ENCODE assay signal across 14 mouse cellular contexts in genomic region chr17:5091934-5092333, GRCm38 (mm10).
A peak's percentile ranks its signal among the peaks of the same experiment; 100 is the strongest.
DNase-seq lines count a peak whose midpoint lies in the region; ATAC-seq lines count a peak whose summit lies in the region.
"Had no signal": no experiment of that assay in that cellular context is flagged by ENCODE, and none has a peak within 500 bp of the region (broad histone marks: within the 10 kb centered on the region; RNA-seq: fewer than 3 reads in every experiment).

No protein-coding gene starts in this region.

- H3K27me3 ChIP-seq in embryonic facial prominence, embryonic 11.5 days (ENCODE audit: control insufficient read depth, insufficient read depth, low read length) = no peaks in the 10 kb centered on the region
- H3K27me3 ChIP-seq: limb, embryonic 13.5 days had no signal

- no peak overlapping the region for H3K4me3 ChIP-seq in embryonic facial prominence, embryonic 11.5 days (ENCODE audit: low read depth, low read length)
- H3K4me3 ChIP-seq: limb, embryonic 13.5 days had no signal

- H3K4me1 ChIP-seq in embryonic facial prominence, embryonic 11.5 days (ENCODE audit: control insufficient read depth, insufficient read depth, low read length) = peaks cover 11% of the 10 kb centered on the region

- intact Hi-C loops in gastrocnemius, postnatal 14 days (cut with DNase I; ENCODE audit: low total_unique reads) = no loop called here

- H3K27ac ChIP-seq in embryonic facial prominence, embryonic 11.5 days (replicated peaks; ENCODE audit: low read depth, low read length) = no peak overlapping the region
- H3K27ac ChIP-seq: limb, embryonic 13.5 days had no signal

- no peaks in the 10 kb centered on the region for H3K9me3 ChIP-seq in embryonic facial prominence, embryonic 11.5 days (replicated peaks; ENCODE audit: control insufficient read depth, low read length)
- H3K9me3 ChIP-seq: limb, embryonic 13.5 days had no signal

- H3K36me3 ChIP-seq in embryonic facial prominence, embryonic 11.5 days (replicated peaks; ENCODE audit: control insufficient read depth, insufficient read depth, low read depth, low read length) = no peaks in the 10 kb centered on the region

- 0 out of 2 replicates have a peak, but pooled peaks have one; percentile 53 for ATAC-seq in embryonic facial prominence, embryonic 11.5 days (replicated peaks; ENCODE audit: insufficient number of reproducible peaks, low FRiP score, low TSS enrichment, low read depth)
- ATAC-seq in megakaryocyte, adult 5-6 weeks (ENCODE audit: poor library complexity, severe bottlenecking) = 0 out of 2 replicates have a peak, but pooled peaks have one; percentile 2
- ATAC-seq: inflammation-experienced regulatory T-cells, adult 6 months had no signal

- peak; percentile 33 for DNase-seq in gastrocnemius, postnatal 14 days
- DNase-seq in gastrocnemius, adult 18-20 months (ENCODE audit: low spot score) = no peak
- peak; percentile 25 for DNase-seq in kidney, postnatal 10 days
- no peak for DNase-seq in kidney, adult 18-20 months
- no peak for DNase-seq in embryonic facial prominence, embryonic 11.5 days (ENCODE audit: low spot score)
- no peak for DNase-seq in layer of hippocampus, adult 8-10 months (ENCODE audit: low spot score in 2 of 2)
- no peak for DNase-seq in heart, adult 9 months (ENCODE audit: low spot score in 2 of 2)
- DNase-seq: cerebellum, postnatal 14 days; layer of hippocampus, adult 9-11 months; lung, postnatal 4 days; right cerebral cortex, postnatal 14 days had no signal

- no peak overlapping the region for H3K9ac ChIP-seq in embryonic facial prominence, embryonic 11.5 days (replicated peaks; ENCODE audit: low read length)
- H3K9ac ChIP-seq: limb, embryonic 13.5 days had no signal

- 60% methylated on average over 10 of the region's 10 CpGs for WGBS in embryonic facial prominence, embryonic 11.5 days

- no peak overlapping the region for H3K4me2 ChIP-seq in embryonic facial prominence, embryonic 11.5 days (ENCODE audit: low read depth, low read length)
- H3K4me2 ChIP-seq: limb, embryonic 13.5 days had no signal

Comparison
In these comparisons a context has a peak if more than half of its experiments do, and no peak if none do; other contexts are left out.
1. DNase-seq: peak in gastrocnemius, postnatal 14 days (single experiment) and kidney, postnatal 10 days (single experiment); none in gastrocnemius, adult 18-20 months (single experiment), kidney, adult 18-20 months (single experiment), embryonic facial prominence, embryonic 11.5 days (single experiment), layer of hippocampus, adult 8-10 months (0 of 2) and heart, adult 9 months (0 of 2).